Mouse (Mus musculus) limb, embryonic 10.5 days (tissue): ENCODE results near the gene Fbxl13. TPM values are rescaled to one million over a fixed set of nuclear protein-coding genes. Genes with fewer than 3 reads are reported as not detected.
A peak's percentile ranks its signal among the peaks of the same experiment; 100 is the strongest.

Experiments used
- DNase-seq: peaks from one replicate; pipeline ENCODE4 v3.0.0-alpha.2; 2017; ENCODE audit warnings: low spot score
- H3K27ac ChIP-seq: fragments of 300-500 bp; sonication (generic); 2 replicates; pipeline ENCODE4 v1.5.1; 2016; ENCODE audit warnings: mild to moderate bottlenecking
- H3K27me3 ChIP-seq: fragments of 300-500 bp; sonication (generic); 2 replicates; pipeline ENCODE4 v1.6.1; 2016; ENCODE audit warnings: low read depth, mild to moderate bottlenecking; ENCODE audit not compliant: poor library complexity, severe bottlenecking
- H3K36me3 ChIP-seq: fragments of 300-500 bp; sonication (generic); 2 replicates; pipeline ENCODE4 v1.6.1; 2016; ENCODE audit warnings: mild to moderate bottlenecking, moderate library complexity
- H3K4me1 ChIP-seq: fragments of 300-500 bp; sonication (generic); 2 replicates; pipeline ENCODE4 v1.6.1; 2016
- H3K4me3 ChIP-seq: fragments of 300-500 bp; sonication (generic); 2 replicates; pipeline ENCODE4 v1.5.1; 2016; ENCODE audit warnings: mild to moderate bottlenecking, moderate library complexity
- H3K9me3 ChIP-seq: fragments of 300-500 bp; sonication (generic); replicated peaks from 2 replicates; pipeline ENCODE4 v1.6.1; 2016; ENCODE audit warnings: mild to moderate bottlenecking
- WGBS: fragments of 180-500 bp; shearing (Covaris S2); methylation state at CpG from one replicate; pipeline ENCODE4 v1.1.7; 2016; 5-methylcytosine and 5-hydroxymethylcytosine counted together
- polyA plus RNA-seq: library from polyadenylated mRNA; unstranded; fragments of >200 nt; fragmentation: Nextera tagmentation; extraction: Ambion mirVana; gene quantifications from 2 replicates; pipeline ENCODE4 v1.2.1, GENCODE M21; 2016

The Fbxl13 gene
- polyA plus RNA-seq: 0.15 TPM in 1 of 2 replicates, not detected in the other

- H3K36me3 ChIP-seq: peaks cover 29% of the 10 kb centered on the region
- H3K27ac ChIP-seq: peak within 1 kb of the TSS; percentile 92
- no peaks in the 10 kb centered on the region for H3K27me3 ChIP-seq
- H3K4me3 ChIP-seq: peak within 1 kb of the TSS; percentile 85
- DNase-seq: peak; percentile 95
- peaks cover 17% of the 10 kb centered on the region for H3K4me1 ChIP-seq
- 2% methylated on average over 40 of the region's 40 CpGs for WGBS
- H3K9me3 ChIP-seq: no peaks in the 10 kb centered on the region
Observed at GRCm38 (mm10) chr5:21645439-21646132, at the start of gene Fbxl13, which contains the start of gene Armc10. Fbxl13 (minus strand) TSS chr5:21645634. Armc10 (plus strand) TSS chr5:21645813.

DNA sequence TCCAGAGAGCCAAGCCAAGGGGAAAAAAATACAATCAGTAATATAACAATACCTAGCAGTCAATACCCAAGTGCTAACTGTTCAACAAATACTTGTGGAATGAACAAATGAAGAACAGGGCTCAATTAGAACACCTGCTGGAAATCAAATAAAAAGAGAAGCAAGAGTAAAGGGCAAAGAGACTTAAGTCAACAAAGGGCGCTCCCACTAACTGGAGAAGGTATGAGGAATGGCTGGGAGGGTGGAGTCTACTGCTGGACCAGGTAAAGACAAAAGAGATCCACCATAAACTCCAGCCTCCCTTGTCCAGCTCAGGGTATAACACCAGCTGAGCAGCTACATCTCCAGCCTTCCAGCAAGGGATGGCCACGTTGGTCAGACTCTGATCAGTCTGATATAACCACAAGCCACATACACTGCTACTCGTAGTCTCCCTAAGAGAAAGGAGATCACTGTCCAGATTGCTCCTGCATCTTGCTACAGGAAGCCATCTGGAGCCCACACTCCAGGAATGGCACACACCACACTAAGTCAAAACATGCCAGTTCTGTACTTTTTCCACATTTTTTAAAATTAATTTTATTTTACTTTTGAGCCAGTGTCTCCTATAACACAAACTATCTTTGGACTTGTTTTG is 49.5 kb upstream of the Fbxl13 start:
- no peaks in the 10 kb centered on the region for H3K36me3 ChIP-seq
- WGBS: 95% methylated on average over 3 of the region's 3 CpGs
- no peaks in the 10 kb centered on the region for H3K27me3 ChIP-seq
- no peaks in the 10 kb centered on the region for H3K4me1 ChIP-seq
- H3K9me3 ChIP-seq: no peaks in the 10 kb centered on the region
- H3K4me3 ChIP-seq: no peak overlapping the region
- no peak for DNase-seq
- no peak overlapping the region for H3K27ac ChIP-seq

- no peaks in the 10 kb centered on the region for H3K36me3 ChIP-seq
- no peaks in the 10 kb centered on the region for H3K9me3 ChIP-seq
- no peak overlapping the region for H3K4me3 ChIP-seq
- DNase-seq: no peak
- no peak overlapping the region for H3K27ac ChIP-seq
- no peaks in the 10 kb centered on the region for H3K4me1 ChIP-seq
- 52% methylated on average over 3 of the region's 3 CpGs for WGBS
- no peaks in the 10 kb centered on the region for H3K27me3 ChIP-seq
Observed at GRCm38 (mm10) chr5:21693372-21693870, 48.0 kb upstream of the Fbxl13 start.

- Histone ChIP-seq H3K9me3 (no peaks in the 10 kb centered on the region), H3K4me3 (no peak overlapping the region), H3K27ac (no peak overlapping the region), H3K36me3 (no peaks in the 10 kb centered on the region), H3K27me3 (no peaks in the 10 kb centered on the region), H3K4me1 (no peaks in the 10 kb centered on the region)
- WGBS: 93% methylated on average over 5 of the region's 5 CpGs
- DNase-seq: no peak
Observed at GRCm38 (mm10) chr5:21692230-21692629, 46.8 kb upstream of the Fbxl13 start.

DNA sequence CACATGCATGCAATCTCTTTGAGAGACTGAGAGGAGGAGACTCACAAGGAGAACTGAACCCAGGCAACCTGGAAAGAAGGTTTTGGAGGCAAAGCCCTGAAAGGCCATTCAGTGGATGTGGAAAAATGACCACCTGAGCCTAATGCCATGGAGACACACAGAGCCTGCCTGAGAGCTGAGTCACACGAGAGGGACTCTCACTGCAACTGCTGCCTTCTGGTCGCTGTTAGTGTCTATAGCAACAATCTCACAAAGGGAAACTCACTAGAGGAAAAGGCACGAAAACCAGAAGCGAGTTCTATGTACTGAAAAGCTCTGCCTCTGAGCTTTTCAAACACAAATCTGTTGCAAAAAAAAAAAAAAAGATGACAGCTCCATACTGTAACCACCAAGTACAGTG is 41.6 kb upstream of the Fbxl13 start:
- no peak for DNase-seq
- Histone ChIP-seq H3K36me3 (no peaks in the 10 kb centered on the region), H3K27ac (no peak overlapping the region), H3K4me3 (no peak overlapping the region), H3K4me1 (no peaks in the 10 kb centered on the region), H3K27me3 (no peaks in the 10 kb centered on the region), H3K9me3 (no peaks in the 10 kb centered on the region)
- WGBS: 78% methylated on average over 4 of the region's 4 CpGs

- Histone ChIP-seq H3K36me3 (no peaks in the 10 kb centered on the region), H3K9me3 (no peaks in the 10 kb centered on the region), H3K4me3 (no peak overlapping the region), H3K4me1 (no peaks in the 10 kb centered on the region), H3K27ac (no peak overlapping the region), H3K27me3 (no peaks in the 10 kb centered on the region)
- WGBS: 80% methylated on average over 10 of the region's 10 CpGs
- no peak for DNase-seq
Observed at GRCm38 (mm10) chr5:21685001-21685400, 39.6 kb upstream of the Fbxl13 start.

DNA sequence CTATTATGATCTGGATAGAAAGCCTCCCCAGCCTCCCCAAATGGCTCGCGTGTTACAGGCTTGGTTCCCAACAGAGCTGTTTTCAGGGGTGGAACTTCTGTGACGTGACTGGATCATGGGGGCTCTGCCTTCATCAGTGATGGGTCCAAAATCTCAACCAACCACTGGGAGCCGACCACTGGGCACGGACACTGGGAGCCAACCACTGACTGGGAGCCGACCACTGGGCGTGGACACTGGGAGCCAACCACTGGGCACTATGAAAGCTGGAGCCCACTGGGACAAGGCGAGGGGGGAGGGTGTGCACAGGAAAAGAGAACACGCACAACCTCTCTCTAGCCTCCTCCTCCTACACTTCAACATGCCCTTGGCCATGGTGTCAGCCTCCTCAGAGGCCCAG is 38.4 kb upstream of the Fbxl13 start:
- no peaks in the 10 kb centered on the region for H3K9me3 ChIP-seq
- 95% methylated on average over 9 of the region's 9 CpGs for WGBS
- H3K4me1 ChIP-seq: no peaks in the 10 kb centered on the region; the same call in 1 of the 2 replicates
- no peak for DNase-seq
- H3K27ac ChIP-seq: no peak overlapping the region
- H3K27me3 ChIP-seq: no peaks in the 10 kb centered on the region
- no peaks in the 10 kb centered on the region for H3K36me3 ChIP-seq
- H3K4me3 ChIP-seq: no peak overlapping the region

GRCm38 (mm10) chr5:21680940-21681339 is 35.5 kb upstream of the Fbxl13 start:
- no peaks in the 10 kb centered on the region for H3K27me3 ChIP-seq
- no peak overlapping the region for H3K27ac ChIP-seq
- H3K4me1 ChIP-seq: no peaks in the 10 kb centered on the region; the same call in 1 of the 2 replicates
- peaks cover 6% of the 10 kb centered on the region for H3K36me3 ChIP-seq
- no peaks in the 10 kb centered on the region for H3K9me3 ChIP-seq
- 94% methylated on average over 5 of the region's 5 CpGs for WGBS
- no peak for DNase-seq
- no peak overlapping the region for H3K4me3 ChIP-seq

DNA sequence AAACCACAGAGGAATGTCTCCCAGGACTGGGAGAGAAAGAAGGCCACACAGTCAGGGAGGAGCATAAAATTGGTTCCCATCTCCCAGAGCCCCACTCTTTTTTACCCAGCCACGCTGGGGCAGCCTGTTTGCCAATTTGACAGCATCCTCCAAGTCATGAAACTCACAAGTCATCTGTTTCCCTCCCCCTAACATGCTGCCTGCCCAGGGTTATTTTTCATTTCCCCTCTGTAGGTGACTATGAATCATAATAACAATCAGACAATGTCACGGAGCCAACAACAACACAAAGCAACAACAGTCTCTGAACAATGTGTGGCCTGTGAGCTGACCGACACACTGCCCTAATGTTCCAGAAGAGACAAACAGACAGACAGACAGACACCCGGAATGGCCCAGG is 34.6 kb upstream of the Fbxl13 start:
- H3K4me1 ChIP-seq: peaks cover 1% of the 10 kb centered on the region; the same call in 1 of the 2 replicates
- no peak overlapping the region for H3K4me3 ChIP-seq
- no peaks in the 10 kb centered on the region for H3K9me3 ChIP-seq
- 88% methylated on average over 4 of the region's 4 CpGs for whole genome bisulfite sequencing
- no peaks in the 10 kb centered on the region for H3K27me3 ChIP-seq
- H3K27ac ChIP-seq: no peak overlapping the region
- DNase-seq: no peak
- H3K36me3 ChIP-seq: peaks cover 15% of the 10 kb centered on the region

- Histone ChIP-seq H3K4me1 (peaks cover 15% of the 10 kb centered on the region), H3K9me3 (no peaks in the 10 kb centered on the region), H3K36me3 (peaks cover 16% of the 10 kb centered on the region), H3K27me3 (no peaks in the 10 kb centered on the region), H3K27ac (no peak overlapping the region), H3K4me3 (no peak overlapping the region)
- 94% methylated on average over 9 of the region's 9 CpGs for WGBS
- no peak for DNase-seq
Observed at GRCm38 (mm10) chr5:21678363-21678762, 32.9 kb upstream of the Fbxl13 start.

- Histone ChIP-seq H3K36me3 (peaks cover 16% of the 10 kb centered on the region), H3K4me1 (peaks cover 19% of the 10 kb centered on the region), H3K27ac (no peak overlapping the region), H3K4me3 (no peak overlapping the region), H3K27me3 (no peaks in the 10 kb centered on the region), H3K9me3 (no peaks in the 10 kb centered on the region)
- DNase-seq: no peak
- WGBS: 95% methylated on average over 6 of the region's 6 CpGs
Observed at GRCm38 (mm10) chr5:21677939-21678338, 32.5 kb upstream of the Fbxl13 start.

- H3K27ac ChIP-seq: peak overlapping the region; percentile 7; the same call in 1 of the 2 replicates
- DNase-seq: no peak
- 94% methylated on average over 23 of the region's 23 CpGs for WGBS
- peaks cover 20% of the 10 kb centered on the region for H3K4me1 ChIP-seq
- no peaks in the 10 kb centered on the region for H3K27me3 ChIP-seq
- no peaks in the 10 kb centered on the region for H3K9me3 ChIP-seq
- peaks cover 16% of the 10 kb centered on the region for H3K36me3 ChIP-seq
- H3K4me3 ChIP-seq: no peak overlapping the region
Observed at GRCm38 (mm10) chr5:21675494-21675893, 30.1 kb upstream of the Fbxl13 start.

DNA sequence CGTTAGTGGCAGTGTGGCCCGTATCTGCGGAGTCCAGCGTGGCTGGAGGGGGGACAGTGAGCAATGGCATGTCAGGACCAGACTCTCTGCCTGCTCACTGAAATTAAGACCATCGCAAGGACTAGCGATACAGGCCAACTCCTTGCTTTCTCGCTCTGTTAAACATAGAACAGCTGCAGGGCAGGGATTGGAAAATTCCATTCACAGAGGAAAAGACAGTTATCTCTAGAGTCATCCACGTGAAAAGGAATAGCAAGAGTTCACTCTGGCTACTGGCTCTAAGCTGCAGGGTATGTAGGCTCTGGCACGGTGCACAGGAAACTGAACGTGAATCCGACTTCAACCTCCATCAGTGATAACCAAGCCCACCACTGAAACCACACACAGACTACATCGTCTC is 29.6 kb upstream of the Fbxl13 start:
- Histone ChIP-seq H3K27ac (peak overlapping the region; percentile 62; the same call in 1 of the 2 replicates), H3K36me3 (peaks cover 16% of the 10 kb centered on the region), H3K9me3 (no peaks in the 10 kb centered on the region), H3K4me1 (peaks cover 20% of the 10 kb centered on the region), H3K27me3 (no peaks in the 10 kb centered on the region), H3K4me3 (no peak overlapping the region)
- 81% methylated on average over 12 of the region's 12 CpGs for WGBS
- no peak for DNase-seq
